Mouse (Mus musculus) small intestine, adult 10 weeks (tissue): ENCODE measurements around the gene Kif14. TPM values are rescaled to one million over a fixed set of nuclear protein-coding genes. Genes with fewer than 3 reads are reported as not detected.

Experiments used
- polyA plus RNA-seq: library from polyadenylated mRNA; stranded (reverse); fragments of 350-450 nt; fragmentation: Illumina TruSeq; extraction: RNeasy Lipid Tissue Mini Kit (QIAGEN cat#74804); gene quantifications from one replicate; pipeline ENCODE4 v1.2.3, GENCODE M21; 2014; ENCODE audit warnings: low replicate concordance

Gene Kif14
- polyA plus RNA-seq = 1.2 TPM

GRCm38 (mm10) chr1:136466143-136466811 is at the start of gene Kif14:
Gene Kif14, plus strand, starts transcription at chr1:136466343.

Other genes with a start within 250 kb of the Kif14 start
- 1.7 TPM for gene Inava, start 232.1 kb upstream of the Kif14 start, polyA plus RNA-seq
- not detected for gene Gpr25, start 205.5 kb upstream of the Kif14 start, polyA plus RNA-seq
- 7.7 TPM for gene Camsap2, start 120.2 kb upstream of the Kif14 start, polyA plus RNA-seq
- 0.71 TPM for gene Ddx59, start 51.1 kb upstream of the Kif14 start, polyA plus RNA-seq
- 20.4 TPM for gene Zfp281, start 158.6 kb downstream of the Kif14 start, polyA plus RNA-seq